Mouse (Mus musculus): ENCODE data around the gene Galnt6.
"Not testable (repeated sequence)": the region's sequence is repeated elsewhere in the genome, so short reads cannot be mapped to it uniquely, and the experiment has no call there.

Gene Galnt6

DNA sequence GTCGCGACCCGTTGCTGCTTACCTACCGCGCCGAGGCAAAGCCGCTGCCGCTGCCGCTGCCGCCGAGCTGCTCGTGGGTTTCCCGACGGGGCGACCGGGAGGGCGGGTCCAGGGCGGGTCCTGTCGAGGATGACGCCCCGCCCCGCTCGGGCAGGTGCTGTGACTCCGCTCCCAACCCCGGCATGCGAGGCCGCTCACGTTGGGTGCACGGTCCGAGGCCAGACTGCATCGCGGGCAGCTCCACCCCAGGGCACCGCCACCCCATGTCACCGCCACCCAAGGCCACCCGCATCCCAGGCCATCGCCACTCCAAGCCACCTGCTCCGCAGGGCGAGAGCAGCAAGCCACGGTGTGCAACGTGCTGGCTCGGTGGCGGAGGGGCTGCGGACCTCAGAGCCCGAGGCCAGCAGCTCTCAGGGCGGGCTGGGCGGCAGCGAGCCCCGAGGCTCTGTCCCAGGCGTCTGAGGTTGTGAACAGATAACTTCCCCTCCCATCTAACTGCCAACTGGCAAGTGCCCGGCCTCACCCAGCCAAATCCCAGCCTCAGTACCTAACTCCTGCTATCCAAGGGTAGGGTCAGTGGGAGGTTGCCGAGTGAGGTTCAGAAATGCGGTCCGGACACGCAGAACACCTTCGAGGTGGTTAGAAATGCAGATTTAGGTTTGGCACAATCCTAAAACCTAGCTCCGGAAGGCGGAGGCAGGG lies at the start of gene Galnt6:
TSS of gene Galnt6 (minus strand) at position 96 of the 705 bp plus-strand sequence.
- DNase-seq (ENCODE audit: low spot score in 2 of 2) = no peak

DNA sequence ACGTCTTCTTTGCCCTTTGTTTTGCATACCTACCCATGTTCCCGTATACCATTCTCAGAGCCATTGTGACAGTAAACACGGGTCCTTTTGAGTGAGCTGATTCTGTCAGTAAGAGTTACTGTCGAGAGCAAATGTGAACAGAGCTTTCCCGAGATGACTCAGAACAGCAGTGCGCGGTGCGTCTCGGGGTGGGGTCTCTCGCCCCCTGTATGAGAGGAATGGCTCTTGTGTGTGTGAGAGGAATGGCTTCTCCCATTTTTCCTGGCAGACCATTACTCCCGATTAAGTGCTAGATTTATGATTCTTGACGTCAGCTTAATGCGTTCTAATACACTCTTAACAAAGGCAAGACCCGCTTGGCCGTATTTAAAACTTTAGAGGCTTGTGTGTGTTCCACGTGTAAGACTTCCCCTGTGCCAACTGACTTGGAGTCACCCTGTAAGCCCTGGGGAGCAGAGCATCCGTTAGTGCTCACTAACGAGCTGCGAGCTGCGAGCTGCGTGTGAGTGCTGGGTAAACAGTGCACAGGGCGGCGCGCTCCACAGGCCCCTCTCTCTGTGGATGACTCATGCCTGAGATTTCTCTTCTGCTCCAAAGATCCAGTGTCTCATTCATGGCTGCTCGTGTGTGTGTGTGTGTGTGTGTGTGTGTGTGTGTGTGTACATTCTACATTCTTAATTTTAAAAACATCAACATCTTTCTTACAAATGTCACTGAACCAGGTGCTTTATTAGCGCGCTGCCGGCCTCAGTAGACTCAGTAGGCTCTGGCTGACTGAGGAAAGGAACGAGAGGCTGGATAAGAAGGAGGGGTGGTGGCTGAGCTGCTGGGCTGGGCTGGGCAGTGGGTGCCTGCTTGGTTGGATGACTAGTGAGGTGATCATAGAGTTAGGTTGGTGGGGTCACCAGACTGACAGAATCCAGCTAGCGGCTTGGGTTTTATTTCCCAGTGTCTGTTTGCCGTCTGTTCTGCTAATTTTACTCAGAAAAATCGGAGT lies 48.1 kb upstream of the Galnt6 start:
- DNase-seq (ENCODE audit: low spot score in 2 of 2) = peak; percentile 50 to 66

DNA sequence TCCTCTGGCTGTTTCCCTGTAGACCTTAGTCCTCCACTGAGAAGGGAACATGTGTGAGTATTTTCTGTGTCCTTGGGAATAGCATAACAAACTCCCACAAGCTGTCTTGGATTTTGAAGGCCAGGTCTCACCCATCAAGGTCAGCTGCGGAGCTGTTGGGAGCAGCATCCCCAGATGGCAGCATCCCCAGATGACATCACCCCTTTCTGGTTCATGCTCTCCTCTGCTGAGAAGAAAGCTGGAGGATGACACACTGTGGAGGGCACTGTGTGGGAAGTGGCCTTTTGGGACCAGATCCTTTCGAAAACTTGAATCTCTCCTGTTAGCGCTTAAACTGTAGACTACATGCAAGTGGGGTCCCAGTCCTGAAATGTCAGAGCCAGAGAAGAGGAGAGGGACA lies 47.2 kb upstream of the Galnt6 start:
- no peak for DNase-seq (ENCODE audit: low spot score in 2 of 2)

DNA sequence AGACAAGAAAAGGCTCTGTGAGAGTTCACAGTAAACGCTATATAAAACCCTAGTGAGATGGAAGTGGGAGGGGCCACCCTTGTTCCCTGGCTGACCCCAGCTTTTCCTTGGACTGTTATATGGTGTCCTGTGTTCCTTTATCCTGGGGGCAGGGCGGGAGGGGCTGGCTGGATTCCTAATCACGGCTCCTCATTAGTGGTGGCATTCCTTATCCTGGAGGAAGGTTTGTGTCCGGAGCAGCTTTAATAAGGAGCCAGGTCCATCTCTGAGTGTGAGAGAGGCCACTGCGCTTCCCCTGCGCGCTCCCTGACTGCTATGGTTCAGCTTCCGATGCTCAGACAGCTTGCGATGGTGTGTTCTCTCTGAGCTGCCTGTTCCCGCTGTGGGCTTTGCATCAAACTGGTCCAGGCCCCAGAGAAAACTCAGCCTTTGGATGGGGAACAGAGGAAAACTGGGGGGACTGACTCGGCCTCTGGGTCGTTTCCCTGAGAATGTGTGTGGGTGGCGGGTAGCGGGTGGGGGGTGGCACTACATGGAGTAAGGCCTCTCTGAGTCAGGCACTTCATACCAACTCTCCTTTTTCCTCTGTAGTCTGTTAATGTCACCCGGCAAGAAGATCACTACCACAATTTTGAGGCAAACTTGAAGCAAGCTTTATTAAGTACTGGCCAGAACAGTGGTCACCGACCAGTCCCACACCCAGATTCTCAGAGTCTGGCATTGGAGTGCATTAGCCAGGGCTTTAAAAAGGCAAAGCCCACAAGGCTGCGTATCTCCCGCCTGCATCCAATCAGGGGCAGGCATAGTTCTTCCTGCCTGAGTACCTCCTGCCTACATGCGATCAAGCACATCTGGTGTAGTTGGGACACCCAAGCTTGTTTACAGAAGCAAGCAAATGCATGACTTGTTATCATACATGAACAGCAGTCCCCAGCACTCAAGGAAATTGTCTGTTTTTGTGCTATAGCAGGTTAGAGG lies 46.3 kb upstream of the Galnt6 start:
- DNase-seq (ENCODE audit: low spot score in 2 of 2) = no peak

DNA sequence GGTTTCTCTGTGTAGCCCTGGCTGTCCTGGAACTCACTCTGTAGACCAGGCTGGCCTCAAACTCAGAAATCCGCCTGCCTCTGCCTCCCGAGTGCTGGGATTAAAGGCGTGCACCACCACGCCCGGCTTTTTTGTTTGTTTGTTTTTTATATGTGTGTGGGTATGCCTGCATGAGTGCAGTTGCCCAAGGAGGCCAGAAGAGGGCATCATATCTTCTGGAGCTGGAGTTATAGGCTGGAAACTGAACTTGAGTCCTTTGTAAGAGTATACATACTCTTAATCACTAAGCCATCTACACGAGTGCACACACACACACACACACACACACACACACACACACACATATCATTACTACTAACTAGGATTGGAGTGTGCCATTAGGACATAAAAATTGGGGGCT lies 44.7 kb upstream of the Galnt6 start:
- DNase-seq (ENCODE audit: low spot score in 2 of 2) = not testable (repeated sequence)

DNA sequence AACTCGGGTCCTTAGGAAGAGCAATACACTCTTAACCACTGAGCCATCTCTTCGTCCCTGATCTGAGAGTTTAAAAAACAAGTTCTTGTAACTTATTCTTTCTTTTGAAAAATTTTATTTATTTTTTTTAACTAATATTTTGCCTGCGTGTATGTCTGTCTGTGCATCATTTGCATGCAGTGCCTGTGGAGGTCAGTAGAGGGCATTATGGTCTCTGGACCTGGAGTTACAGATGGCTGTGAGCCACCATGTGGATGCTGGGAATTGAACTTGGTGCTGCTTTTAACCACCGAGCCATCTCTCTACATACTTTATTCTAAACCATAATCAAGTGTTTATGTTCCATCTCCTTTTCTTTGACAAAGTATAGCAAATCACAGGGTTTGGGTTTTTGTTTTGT lies 43.5 kb upstream of the Galnt6 start:
- no peak for DNase-seq (ENCODE audit: low spot score in 2 of 2)

DNA sequence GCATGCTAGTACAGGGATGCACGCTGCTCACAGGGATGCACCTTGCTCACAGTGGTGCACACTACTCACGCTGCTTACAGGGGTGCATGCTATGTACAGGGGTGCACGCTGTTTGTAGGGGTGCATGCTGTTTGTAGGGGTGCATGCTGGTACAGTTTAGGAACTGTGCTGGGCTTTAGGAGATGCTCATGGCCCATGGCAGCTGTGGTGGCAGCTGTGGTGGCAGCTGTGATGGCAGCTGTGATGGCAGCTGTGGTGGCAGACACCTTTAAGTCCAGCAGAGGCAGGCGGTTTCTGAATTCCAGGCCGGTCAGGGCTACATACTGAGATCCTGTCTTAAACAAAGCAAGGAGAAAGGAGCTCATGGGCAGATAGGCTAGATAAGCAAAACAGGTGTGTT lies 41.2 kb upstream of the Galnt6 start:
- no peak for DNase-seq (ENCODE audit: low spot score in 2 of 2)

DNA sequence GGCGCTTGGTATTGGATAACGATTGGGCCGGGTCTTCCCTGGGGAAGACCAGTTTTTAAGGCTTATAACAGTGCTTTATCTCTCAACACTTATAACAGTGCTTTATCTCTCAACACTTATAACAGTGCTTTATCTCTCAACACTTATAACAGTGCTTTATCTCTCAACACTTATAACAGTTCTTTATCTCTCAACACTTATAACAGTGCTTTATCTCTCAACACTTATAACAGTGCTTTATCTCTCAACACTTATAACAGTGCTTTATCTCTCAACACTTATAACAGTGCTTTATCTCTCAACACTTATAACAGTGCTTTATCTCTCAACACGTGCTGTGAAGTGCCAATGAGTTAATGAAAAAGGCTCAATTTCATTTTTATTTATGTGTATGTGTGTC lies 39.8 kb upstream of the Galnt6 start:
- not testable (repeated sequence) for DNase-seq (ENCODE audit: low spot score in 2 of 2)

DNA sequence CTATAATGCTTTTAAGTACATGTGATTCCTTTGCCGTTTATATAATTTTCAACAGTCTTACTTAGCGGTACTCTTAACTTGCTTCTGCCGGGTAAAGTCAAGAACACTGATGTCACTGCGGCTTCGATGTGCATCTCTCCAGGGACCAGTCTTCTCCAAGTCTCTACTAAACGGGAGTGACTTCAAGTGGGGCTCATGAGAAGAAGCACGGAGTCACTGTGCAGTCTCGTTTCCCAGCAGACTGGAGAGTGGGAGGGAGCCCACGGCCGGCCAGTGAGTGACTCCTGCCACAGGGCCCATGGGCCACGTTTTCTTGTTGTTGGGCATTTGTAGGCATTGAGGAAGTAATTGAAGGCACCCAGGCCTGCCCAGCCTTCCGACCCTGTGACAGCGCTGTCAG lies 38.7 kb upstream of the Galnt6 start:
- DNase-seq (ENCODE audit: low spot score in 2 of 2) = no peak

DNA sequence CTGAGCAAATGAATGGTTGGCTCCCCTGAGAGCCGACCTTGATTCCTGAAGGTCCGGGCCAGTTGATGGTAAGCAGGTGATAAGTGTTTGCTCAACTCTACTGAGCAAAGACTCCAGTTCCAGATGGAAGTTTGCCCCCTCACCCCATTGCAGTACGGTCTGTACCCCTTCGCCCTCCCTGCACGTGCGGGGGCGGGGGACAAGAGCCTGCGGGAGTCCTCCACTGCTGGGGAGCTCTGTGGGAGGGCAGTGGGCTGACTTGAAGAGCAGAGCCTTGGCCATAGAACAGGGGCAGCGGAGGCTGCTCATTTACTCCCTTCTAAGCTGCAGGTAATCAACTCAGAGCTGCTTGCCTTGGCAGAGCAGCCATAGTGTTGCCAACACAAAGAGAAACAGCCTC lies 37.6 kb upstream of the Galnt6 start:
- no peak for DNase-seq (ENCODE audit: low spot score in 2 of 2)

DNA sequence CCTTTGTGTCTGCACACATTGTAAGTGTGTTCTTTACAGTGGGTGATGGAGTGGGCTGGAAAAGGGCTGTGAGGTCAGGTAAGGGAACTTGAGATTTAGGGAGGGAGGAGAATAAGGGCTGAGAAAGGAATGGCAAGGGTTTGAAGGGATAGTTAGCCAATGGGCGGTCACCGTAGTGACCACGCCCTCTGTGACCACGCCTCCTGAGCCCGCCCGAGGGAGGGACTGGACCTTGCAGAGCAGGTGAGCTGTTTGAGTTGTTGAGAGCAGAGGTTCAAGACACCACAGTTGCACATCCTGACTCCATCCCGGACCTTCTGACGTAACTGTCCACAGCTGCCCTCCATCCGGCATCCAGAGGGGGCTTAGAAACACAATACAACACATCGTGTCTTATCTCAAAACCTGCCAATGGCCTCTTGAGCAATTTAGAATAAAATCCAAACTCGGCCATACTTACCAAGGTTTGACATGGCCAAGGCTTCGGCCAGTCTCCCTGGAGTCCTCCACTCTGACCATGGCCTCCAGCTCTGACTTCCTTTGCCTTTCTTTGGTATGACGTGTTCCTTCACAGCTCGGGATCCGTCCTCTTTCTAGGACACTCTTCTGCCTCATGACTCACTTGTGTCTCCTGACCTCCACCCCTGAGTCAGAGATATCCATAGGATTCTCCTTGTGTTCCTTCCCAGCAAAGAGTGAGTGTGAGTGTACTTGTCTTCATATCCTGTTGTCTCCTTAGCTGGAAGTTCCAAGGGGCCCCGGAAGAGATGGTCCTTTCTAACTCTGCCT lies 35.2 kb upstream of the Galnt6 start:
- no peak for DNase-seq (ENCODE audit: low spot score in 2 of 2)

DNA sequence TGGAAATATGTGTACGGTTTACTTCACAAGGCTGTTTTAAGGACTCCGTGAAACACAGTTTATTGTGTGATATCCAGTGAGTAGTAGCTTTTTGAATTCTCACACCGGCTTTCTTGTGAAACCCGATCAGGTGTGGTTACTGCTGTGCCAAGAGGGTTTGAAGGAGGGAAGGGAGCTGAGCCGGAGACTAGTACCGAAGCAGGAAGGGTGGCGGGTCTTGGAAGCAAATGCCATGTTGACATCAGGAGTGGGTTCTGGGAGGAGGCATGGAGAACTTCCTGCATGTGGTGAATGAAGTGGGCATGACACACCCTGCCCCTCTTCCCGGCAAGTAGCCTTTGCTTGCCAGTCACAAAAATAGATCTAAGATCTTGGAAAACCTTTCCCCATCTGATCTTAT lies 33.5 kb upstream of the Galnt6 start:
- no peak for DNase-seq (ENCODE audit: low spot score in 2 of 2)

DNA sequence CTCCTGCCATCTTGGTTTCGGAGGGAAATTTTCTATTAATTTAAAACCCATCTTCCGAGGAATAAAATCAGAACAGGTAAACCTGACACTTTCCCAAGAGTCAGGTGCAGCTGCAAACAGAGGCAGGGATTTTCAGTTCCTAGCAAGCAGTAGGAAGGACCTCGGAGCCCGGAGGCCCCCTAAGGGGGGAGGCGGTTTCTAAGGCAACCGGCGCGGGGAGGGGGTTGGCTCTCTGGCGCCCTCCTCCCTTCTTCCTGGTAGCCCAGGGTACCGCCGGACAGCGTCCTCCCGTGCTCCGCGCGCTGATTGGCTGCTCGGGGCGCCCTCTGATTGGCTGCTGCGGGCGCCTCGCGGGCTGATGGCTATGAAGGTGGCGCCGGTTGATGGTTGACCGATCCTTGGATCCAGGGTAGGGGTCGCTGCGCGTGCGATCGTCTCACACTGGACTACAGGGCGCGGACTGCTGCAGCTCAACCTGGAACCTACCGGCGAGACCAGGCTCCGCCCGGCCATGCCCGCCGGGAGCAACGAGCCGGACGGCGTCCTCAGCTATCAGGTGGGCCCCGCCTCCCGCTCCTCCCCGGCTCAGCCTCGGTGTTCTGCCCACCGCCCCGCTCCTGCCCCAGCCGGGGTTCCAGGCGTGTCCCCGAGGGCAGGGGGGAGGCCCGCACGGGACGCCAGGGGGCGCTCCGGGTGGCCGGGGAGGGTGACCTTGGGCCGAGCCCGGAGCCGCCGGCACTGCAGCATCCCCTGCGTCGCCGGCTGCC lies 32.4 kb upstream of the Galnt6 start, which contains the start of gene Slc4a8:
TSS of gene Slc4a8 (plus strand) at position 329 of the 767 bp plus-strand sequence.
- peak; percentile 78 to 86 for DNase-seq (ENCODE audit: low spot score in 2 of 2)

DNA sequence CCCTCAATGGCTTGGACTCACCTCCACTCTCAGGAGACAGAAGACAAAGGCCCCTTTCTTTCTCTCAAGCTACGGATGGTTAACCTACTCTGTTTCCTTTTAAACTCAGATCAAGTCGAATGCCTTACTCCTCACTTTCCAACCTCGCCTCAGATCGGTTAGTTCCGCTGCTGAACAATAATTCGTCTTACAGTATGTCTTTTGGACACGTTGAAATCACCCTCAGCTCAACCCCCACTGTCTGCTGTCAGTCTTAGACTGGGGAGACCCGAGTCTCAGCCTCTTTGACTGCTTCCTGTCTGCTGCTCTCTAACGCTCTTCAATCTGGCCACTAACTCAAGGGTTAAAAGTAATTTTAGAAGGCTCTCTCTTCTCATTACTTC lies 31.9 kb upstream of the Galnt6 start:
- DNase-seq (ENCODE audit: low spot score in 2 of 2) = no peak

DNA sequence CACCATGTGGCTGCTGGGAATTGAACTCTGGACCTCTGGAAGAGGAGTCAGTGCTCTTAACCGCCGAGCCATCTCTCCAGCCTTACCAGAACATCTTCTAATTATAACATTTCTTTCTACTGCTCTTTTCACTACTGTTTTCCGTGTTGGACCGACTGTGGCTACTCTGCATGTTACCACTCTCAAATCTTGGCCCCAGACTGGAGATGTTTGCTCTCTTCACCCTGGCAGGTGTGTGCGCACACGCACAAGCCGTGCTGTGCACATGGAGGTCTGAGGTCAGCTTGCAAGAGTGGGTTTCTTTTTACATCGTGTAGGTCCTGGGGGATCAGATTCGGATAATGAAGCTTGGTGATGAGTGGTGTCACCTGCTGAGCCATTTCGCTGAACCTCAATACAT lies 30.1 kb upstream of the Galnt6 start:
- no peak for DNase-seq (ENCODE audit: low spot score in 2 of 2)

DNA sequence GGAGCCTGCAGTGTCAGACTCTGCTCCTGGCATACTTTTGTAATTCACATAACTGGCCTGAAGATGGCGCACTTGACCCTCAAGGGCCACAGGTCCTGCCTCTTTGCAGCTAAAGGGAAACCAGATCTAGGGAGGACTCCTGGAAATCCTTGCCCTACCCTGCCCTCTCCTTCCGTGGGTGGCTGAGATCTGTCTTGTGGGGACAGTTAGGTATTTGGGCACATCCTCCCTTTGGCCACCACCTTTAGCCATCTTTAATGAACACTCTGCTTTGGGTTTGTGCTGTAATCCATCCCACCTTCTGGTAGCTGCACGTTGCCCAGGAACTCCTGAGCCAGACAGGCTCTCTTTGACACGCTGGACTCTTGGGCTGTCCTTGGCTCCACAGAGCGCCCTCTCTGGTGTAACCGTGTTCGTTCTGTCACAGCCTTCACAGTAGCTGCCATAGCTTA lies 28.4 kb upstream of the Galnt6 start:
- peak; percentile 56 to 61 for DNase-seq (ENCODE audit: low spot score in 2 of 2)

DNA sequence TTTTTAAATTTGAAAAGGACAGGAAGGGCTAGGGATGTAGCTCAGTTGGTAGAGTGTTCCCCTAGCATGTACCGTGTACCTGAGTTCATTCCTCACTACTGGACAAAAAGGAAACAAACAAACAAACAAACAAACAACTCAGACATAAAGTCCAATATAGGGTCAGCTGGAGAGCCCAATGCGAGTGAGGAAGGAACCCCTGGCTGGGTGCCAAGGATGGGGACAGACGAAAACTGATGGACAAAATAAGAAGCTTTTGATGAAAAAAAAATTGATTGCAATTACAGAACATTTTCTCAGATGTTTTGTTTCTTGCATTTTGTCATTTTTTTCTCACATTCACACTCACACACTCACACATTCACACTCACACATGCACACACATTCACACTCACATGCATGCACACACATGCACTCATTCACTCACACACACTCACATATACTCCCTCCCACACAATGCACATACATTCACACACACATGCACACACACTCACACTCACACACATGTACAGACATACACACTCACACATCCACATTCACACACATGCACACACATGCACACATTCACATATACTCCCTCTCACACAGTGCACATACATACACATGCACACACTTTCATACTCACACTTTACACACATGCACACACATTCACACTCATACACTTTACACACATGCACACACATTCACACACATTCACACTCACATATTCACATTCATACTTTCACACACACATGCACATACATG lies 26.9 kb upstream of the Galnt6 start:
- no peak for DNase-seq (ENCODE audit: low spot score in 2 of 2)

DNA sequence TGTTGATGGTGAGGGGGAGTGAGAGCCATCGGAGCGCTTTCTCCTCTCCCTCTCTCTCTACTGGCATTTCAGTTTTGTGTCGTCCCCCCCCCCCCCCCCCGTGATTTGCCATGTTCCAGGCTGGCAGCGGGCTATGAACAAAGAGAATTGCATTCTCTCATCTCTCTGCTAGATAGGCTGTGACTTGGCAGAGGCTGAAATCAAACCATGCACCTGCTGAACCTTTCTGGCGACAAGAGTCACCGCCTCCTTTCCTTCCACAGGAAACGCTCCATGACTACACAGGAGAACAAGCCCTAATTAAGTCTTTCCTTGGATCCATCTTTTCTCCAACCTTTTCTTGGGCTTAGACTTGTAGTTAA lies 26.3 kb upstream of the Galnt6 start:
- DNase-seq (ENCODE audit: low spot score in 2 of 2) = no peak

DNA sequence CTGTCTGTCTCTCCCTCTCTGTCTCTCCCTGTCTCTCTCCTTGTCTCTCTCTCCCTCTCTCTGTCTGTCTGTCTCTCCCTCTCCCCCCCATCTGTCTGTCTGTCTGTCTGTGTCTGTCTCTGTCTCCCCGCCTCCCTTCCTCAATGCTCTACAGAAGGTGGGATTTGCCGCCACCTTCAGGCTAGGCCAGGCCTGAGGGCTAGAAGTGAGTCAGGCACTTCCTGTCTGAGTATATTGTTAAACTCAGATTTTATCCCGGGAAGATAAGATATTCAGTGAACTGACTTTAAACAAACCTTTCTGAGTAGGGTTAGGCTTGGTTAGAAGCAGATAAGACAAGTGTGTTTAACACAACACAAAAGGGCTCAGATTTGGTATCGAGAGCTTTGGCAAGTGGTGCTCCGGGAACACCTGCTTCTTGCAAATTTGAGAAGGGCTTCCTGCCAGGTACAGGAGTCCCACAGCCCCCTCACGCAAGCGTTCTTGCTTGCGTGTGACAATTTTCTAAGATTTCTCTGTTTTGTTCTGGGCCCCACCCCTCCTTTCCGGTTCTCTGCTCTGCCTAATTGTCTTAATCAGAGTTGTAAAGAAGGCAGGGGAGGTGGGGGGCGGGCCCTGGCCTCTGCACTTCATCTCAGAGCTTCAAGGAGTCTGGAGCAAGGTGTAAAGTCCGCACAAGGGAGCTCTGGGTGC lies 25.8 kb upstream of the Galnt6 start:
- peak in 1 of 2 experiments; percentile 55 for DNase-seq (ENCODE audit: low spot score in 2 of 2)

All from urinary bladder, postnatal 36 days (tissue).